Mouse (Mus musculus) fat pad, adult 2 months (tissue): ENCODE results near the gene Grsf1.
A peak's percentile ranks its signal among the peaks of the same experiment; 100 is the strongest.

ENCODE experiments used
- DNase-seq: peaks from one replicate; pipeline ENCODE4 v3.0.0-alpha.2; 2011; ENCODE audit warnings: low read depth, low spot score; ENCODE audit errors: extremely low read depth

Gene Grsf1

GRCm38 (mm10) chr5:88689279-88689938, 13.4 kb upstream of the Grsf1 start:
- DNase-seq: no peak

GRCm38 (mm10) chr5:88688583-88689187, 12.7 kb upstream of the Grsf1 start:
- no peak for DNase-seq

GRCm38 (mm10) chr5:88687996-88688406, 12.0 kb upstream of the Grsf1 start:
- DNase-seq: no peak

- no peak for DNase-seq
These were observed 9.9 kb upstream of the Grsf1 start for GRCm38 (mm10) chr5:88685745-88686299.

- DNase-seq: no peak
These were observed 9.3 kb upstream of the Grsf1 start for GRCm38 (mm10) chr5:88685306-88685705.

- no peak for DNase-seq
These were observed 8.3 kb upstream of the Grsf1 start for GRCm38 (mm10) chr5:88684226-88684625.

- DNase-seq: no peak
These were observed 7.7 kb upstream of the Grsf1 start for GRCm38 (mm10) chr5:88683706-88684105.

- DNase-seq: no peak
These were observed 4.6 kb upstream of the Grsf1 start for GRCm38 (mm10) chr5:88680567-88680966.

- DNase-seq: no peak
These were observed 3.4 kb upstream of the Grsf1 start for GRCm38 (mm10) chr5:88679341-88679740.

- DNase-seq: no peak
These were observed 3.0 kb upstream of the Grsf1 start for GRCm38 (mm10) chr5:88678929-88679328.

GRCm38 (mm10) chr5:88674703-88675442, 1.1 kb downstream of the Grsf1 start:
- DNase-seq: no peak

- DNase-seq: peak; percentile 89
These were observed 12.1 kb downstream of the Grsf1 start for GRCm38 (mm10) chr5:88663875-88664274.

- no peak for DNase-seq
These were observed 12.8 kb downstream of the Grsf1 start for GRCm38 (mm10) chr5:88663151-88663550.

GRCm38 (mm10) chr5:88657868-88658267, 18.1 kb downstream of the Grsf1 start:
- DNase-seq: no peak

GRCm38 (mm10) chr5:88652589-88652988, 23.4 kb downstream of the Grsf1 start:
- DNase-seq: no peak

GRCm38 (mm10) chr5:88649250-88650173, 26.5 kb downstream of the Grsf1 start:
- no peak for DNase-seq

- DNase-seq: no peak
These were observed 30.6 kb downstream of the Grsf1 start for GRCm38 (mm10) chr5:88645405-88645804.

GRCm38 (mm10) chr5:88644901-88645300, 31.1 kb downstream of the Grsf1 start:
- no peak for DNase-seq

- no peak for DNase-seq
These were observed 32.5 kb downstream of the Grsf1 start for GRCm38 (mm10) chr5:88643491-88643890.

- DNase-seq: no peak
These were observed 33.2 kb downstream of the Grsf1 start for GRCm38 (mm10) chr5:88642786-88643185.

- DNase-seq: no peak
These were observed 41.9 kb downstream of the Grsf1 start for GRCm38 (mm10) chr5:88634076-88634475.
